Mouse (Mus musculus): ENCODE data around the gene Rimbp2.

DNA sequence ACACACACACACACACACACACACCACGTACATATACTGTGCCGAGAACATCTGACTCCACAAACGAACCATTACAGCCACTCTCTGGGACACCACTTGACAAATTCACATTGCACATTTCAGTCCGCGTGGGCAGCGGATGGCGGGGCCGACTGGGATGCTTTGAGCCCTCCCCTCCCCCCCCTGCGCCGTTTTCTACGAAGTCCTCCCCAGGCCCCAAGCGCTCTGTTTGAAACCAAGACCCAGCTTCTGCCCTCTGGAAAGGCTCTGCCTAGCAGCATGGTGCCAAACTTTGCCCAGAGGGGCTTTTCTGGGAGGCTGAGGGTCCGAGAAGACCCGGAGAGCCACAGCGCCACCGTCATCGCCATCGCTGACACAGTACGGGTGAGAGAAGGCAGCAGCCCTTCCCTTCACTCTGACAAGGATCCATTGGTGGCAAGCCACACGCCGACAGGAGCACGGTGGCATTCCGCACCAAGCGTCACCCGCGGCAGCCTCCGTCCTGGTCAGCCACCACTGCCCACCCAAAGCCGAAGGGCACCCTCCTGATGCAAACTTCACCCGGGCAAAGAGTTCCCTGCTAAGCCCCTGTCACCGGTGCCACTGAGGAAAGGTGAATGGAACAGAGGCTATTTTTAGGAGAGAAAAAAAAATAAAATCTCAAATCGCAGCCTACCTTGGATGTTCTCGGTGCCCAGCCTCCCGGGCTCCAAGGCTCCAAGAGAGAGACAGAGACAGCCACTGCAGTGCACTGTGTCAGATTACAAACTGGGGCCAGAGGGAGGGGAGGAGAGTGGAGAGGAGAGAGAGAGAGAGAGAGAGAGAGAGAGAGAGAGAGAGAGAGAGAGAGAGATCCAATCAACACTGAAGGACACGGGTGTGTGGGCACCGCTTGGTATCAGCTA lies 743 bp downstream of the Rimbp2 start:
- no peak for TF ChIP-seq USF1 (IDR thresholded peaks at IDR 0.05; ENCODE audit: low read depth, low read length)
- TF ChIP-seq POLR2A (IDR thresholded peaks at IDR 0.05; ENCODE audit: low read depth, low read length) = no peak
- no peak for TF ChIP-seq MXI1 (IDR thresholded peaks at IDR 0.05; ENCODE audit: low read depth, low read length)
- TF ChIP-seq ZC3H11A (IDR thresholded peaks at IDR 0.05; ENCODE audit: low read depth, low read length) = no peak
- no peak for TF ChIP-seq MAZ (IDR thresholded peaks at IDR 0.05; ENCODE audit: low read depth, low read length)
- no peak for TF ChIP-seq CTCF (conservative IDR thresholded peaks at IDR 0.05 in 1 of 2, IDR thresholded peaks at IDR 0.05 in 1 of 2; ENCODE audit: low read depth in 2 of 2, low read length in 2 of 2)
